Mouse (Mus musculus): ENCODE measurements at regions not wholly inside any gene's neighbourhood (a gene's known extent, or its start where the extent isn't known, plus 50 kb on each side); places are given as distances from the start of the nearest gene placed in this dataset.

DNA sequence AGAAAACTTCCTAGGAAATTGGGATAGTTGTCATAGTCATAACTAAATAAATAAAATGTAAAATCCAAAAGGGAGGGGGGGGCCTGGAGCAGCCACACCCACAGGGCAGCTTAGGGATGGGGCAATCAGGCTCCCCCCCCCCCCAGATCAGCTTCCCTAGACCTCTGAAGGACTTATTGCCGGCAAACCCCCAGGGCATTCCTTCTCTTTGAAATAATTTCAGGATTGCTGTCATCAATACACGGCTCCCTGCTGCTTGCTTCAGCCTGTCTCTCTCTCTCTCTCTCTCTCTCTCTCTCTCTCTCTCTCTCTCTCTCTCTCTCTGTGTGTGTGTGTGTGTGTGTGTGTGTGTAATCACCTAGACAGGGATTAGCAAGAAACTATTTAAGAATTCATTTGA is 93.8 kb upstream of the Itga6 start:
- Histone ChIP-seq H3K4me1 (replicated peaks; ENCODE audit: control insufficient read depth, insufficient read depth, low read length) (0 out of 2 replicates have a peak, but pooled peaks cover 4% of the 10 kb centered on the region), H3K27ac (ENCODE audit: low read depth, low read length) (no peak overlapping the region), H3K27me3 (ENCODE audit: control insufficient read depth, insufficient read depth, low read length) (no peaks in the 10 kb centered on the region), H3K9me3 (ENCODE audit: control insufficient read depth, low read length) (no peaks in the 10 kb centered on the region), H3K4me3 (ENCODE audit: low read depth, low read length) (no peak overlapping the region), H3K9ac (ENCODE audit: low read depth, low read length) (no peak overlapping the region), H3K4me2 (replicated peaks; ENCODE audit: low read depth, low read length) (no peak overlapping the region), H3K36me3 (ENCODE audit: control insufficient read depth, insufficient read depth, low read length) (no peaks in the 10 kb centered on the region)
- DNase-seq (ENCODE audit: low spot score) (peak; percentile 33), ATAC-seq (ENCODE audit: low FRiP score) (no peak)
- WGBS: 16% methylated on average over 2 of the region's 2 CpGs

DNA sequence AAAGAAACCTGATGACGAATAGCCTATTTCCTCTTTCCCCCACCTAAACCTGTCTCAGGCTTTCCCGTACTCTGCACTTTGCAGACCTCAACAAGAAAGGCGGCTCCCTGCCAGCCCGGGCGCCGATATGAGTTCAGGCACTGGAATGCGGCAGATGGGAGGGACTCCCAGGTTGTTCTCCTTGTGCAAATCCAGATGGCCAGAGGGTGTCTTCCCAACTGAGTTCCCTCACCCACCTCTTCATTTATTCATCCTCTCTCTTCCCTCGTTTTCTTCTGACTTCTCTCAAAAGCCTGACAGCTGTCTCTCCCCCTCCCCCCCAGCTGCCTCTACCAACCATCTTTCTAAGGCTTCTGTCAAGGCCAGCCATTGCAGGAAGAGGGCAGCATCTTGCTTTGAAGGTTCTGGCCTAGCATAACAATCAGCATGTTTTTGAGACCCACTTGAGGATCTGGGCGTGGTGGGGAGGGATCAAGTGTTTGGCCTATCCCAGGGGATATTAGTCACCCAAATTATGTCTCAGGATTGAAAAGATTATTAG is 93.1 kb upstream of the Itga6 start:
- Histone ChIP-seq H3K4me3 (ENCODE audit: low read depth, low read length) (no peak overlapping the region), H3K4me2 (replicated peaks; ENCODE audit: low read depth, low read length) (peak overlapping the region; percentile 11; the same call in 1 of the 2 replicates), H3K9me3 (ENCODE audit: control insufficient read depth, low read length) (no peaks in the 10 kb centered on the region), H3K27ac (ENCODE audit: low read depth, low read length) (no peak overlapping the region), H3K36me3 (ENCODE audit: control insufficient read depth, insufficient read depth, low read length) (no peaks in the 10 kb centered on the region), H3K9ac (ENCODE audit: low read depth, low read length) (no peak overlapping the region), H3K4me1 (replicated peaks; ENCODE audit: control insufficient read depth, insufficient read depth, low read length) (0 out of 2 replicates have a peak, but pooled peaks cover 4% of the 10 kb centered on the region), H3K27me3 (ENCODE audit: control insufficient read depth, insufficient read depth, low read length) (no peaks in the 10 kb centered on the region)
- DNase-seq (ENCODE audit: low spot score) (peak; percentile 57), ATAC-seq (ENCODE audit: low FRiP score) (no peak)
- 16% methylated on average over 9 of the region's 9 CpGs for WGBS

DNA sequence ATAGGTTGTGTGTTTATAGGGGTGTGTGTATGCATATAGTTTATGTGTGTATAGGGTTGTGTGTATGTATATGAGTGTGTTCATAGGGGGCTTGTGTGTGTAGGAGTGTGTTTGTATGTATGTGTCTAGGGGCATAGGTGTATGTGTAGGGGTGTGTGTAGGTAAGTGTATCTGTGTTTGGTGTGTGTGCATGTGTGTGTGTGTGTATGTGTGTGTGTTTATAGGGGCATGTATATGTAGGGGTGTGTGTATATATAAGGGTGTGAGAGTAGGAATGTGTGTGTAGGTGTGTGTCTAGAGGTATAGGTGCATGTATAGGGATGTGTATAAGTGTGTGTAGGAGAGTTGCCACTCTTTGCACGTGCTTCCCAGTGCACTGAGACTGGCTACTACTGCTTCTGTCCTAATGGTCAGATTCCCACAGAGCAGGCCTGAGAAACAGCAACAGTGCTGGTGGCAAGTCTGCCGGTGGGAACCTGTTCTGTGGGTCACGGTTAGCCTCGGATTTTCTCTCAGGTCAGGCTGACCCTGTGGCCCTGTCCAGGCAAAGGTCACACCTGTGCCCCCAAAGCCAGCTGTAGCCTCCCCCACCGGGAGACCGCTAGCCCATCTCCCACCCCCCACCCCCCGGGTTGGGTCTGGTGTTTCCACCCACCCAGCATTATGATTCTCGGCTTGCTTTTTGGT is 90.5 kb upstream of the Itga6 start:
- H3K27me3 ChIP-seq (ENCODE audit: control insufficient read depth, insufficient read depth, low read length): no peaks in the 10 kb centered on the region
- H3K9me3 ChIP-seq (ENCODE audit: control insufficient read depth, low read length): no peaks in the 10 kb centered on the region
- no peak overlapping the region for H3K4me3 ChIP-seq (ENCODE audit: low read depth, low read length)
- 0 out of 2 replicates have a peak, but pooled peaks cover 4% of the 10 kb centered on the region for H3K4me1 ChIP-seq (replicated peaks; ENCODE audit: control insufficient read depth, insufficient read depth, low read length)
- no peak overlapping the region for H3K27ac ChIP-seq (ENCODE audit: low read depth, low read length)
- no peaks in the 10 kb centered on the region for H3K36me3 ChIP-seq (ENCODE audit: control insufficient read depth, insufficient read depth, low read length)
- DNase-seq (ENCODE audit: low spot score) (peak; percentile 28), ATAC-seq (ENCODE audit: low FRiP score) (0 out of 2 replicates have a peak, but pooled peaks have one; percentile 33)
- H3K4me2 ChIP-seq (replicated peaks; ENCODE audit: low read depth, low read length): no peak overlapping the region
- WGBS: 6% methylated on average over 8 of the region's 8 CpGs
- peak overlapping the region; percentile 64; the same call in 1 of the 2 replicates for H3K9ac ChIP-seq (ENCODE audit: low read depth, low read length)

DNA sequence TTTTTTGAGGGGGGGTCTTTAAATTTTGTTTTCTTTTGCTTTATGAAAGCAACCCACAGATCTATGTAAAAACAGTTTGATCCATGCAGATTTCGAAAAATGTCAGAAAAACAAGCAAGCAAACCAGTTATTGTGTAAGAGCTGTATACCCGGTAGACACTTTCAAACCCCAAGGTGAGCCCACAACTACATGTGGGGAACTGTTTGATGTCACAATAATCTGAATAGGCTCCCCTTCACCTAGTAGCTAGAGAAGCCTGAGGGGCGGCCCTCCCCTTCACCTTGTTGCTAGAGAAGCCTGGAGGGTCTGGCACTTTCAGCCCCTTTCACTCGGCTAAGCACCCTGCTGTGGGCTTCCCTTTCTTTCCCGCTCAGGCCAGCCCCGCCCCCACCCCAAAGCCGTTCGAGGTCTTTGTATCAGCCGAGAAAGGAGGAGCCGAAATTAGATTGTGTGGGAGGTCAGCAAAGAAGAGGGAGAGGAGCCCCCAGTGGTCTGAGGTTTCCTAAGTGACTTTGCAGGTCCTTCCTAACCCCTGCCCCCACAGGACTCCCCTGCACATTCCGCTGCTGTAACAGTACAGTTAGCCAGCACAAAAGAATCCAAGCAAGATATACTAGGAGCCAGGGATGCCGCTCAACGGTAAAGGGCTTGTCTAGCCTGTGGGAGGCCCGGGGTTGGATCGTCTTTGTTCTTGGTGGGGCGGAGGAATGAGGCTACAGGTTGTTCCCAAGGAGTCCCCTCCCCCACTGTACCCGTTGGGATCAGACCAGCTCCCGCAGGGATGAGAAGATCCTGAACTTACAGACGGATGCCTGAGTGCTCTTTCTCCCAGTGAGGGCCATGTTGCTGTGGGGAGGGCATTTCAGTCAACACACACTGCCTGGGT is 89.7 kb upstream of the Itga6 start:
- Histone ChIP-seq H3K27me3 (ENCODE audit: control insufficient read depth, insufficient read depth, low read length) (no peaks in the 10 kb centered on the region), H3K9ac (ENCODE audit: low read depth, low read length) (peak overlapping the region; percentile 64), H3K36me3 (ENCODE audit: control insufficient read depth, insufficient read depth, low read length) (no peaks in the 10 kb centered on the region), H3K4me2 (replicated peaks; ENCODE audit: low read depth, low read length) (peak overlapping the region; percentile 62), H3K4me1 (replicated peaks; ENCODE audit: control insufficient read depth, insufficient read depth, low read length) (0 out of 2 replicates have a peak, but pooled peaks cover 4% of the 10 kb centered on the region), H3K27ac (ENCODE audit: low read depth, low read length) (peak overlapping the region; percentile 81), H3K4me3 (ENCODE audit: low read depth, low read length) (peak overlapping the region; percentile 26), H3K9me3 (ENCODE audit: control insufficient read depth, low read length) (no peaks in the 10 kb centered on the region)
- WGBS: 2% methylated on average over 18 of the region's 19 CpGs
- ATAC-seq (ENCODE audit: low FRiP score) (peak; percentile 85), DNase-seq (ENCODE audit: low spot score) (peak; percentile 87)

DNA sequence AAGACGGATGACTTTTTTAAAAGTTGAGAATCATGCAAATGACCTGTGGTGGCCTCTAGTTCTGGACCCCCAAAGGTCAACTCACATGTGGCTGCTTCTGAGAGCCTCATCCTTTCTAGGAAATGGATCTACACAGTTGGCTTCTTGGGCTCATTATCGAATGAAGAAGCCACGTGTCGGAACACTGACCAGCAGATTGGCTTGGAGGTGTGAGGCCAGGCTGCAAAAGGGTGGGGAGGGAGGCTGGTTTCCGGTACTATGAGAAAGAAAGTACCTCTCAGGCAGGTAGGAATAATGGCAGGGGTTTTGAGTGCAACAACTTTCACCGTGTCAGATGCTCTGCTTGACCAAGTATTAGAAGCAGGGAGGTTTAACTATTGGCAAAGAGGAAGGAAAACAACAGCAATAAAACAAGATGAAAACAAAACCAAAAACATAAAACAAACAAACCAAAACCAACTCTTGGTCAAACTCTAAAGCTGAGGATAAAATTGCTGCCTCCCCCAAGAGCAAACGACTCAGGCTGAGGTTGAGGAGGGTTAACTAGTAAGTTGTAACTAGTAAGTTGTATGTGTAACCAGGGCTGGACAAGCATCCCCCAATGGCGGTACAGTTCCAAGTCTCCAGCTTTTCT is 88.7 kb upstream of the Itga6 start:
- Histone ChIP-seq H3K27me3 (ENCODE audit: control insufficient read depth, insufficient read depth, low read length) (no peaks in the 10 kb centered on the region), H3K4me2 (replicated peaks; ENCODE audit: low read depth, low read length) (no peak overlapping the region), H3K4me1 (replicated peaks; ENCODE audit: control insufficient read depth, insufficient read depth, low read length) (0 out of 2 replicates have a peak, but pooled peaks cover 2% of the 10 kb centered on the region), H3K9me3 (ENCODE audit: control insufficient read depth, low read length) (no peaks in the 10 kb centered on the region), H3K4me3 (ENCODE audit: low read depth, low read length) (no peak overlapping the region), H3K9ac (ENCODE audit: low read depth, low read length) (no peak overlapping the region), H3K27ac (ENCODE audit: low read depth, low read length) (no peak overlapping the region), H3K36me3 (ENCODE audit: control insufficient read depth, insufficient read depth, low read length) (no peaks in the 10 kb centered on the region)
- DNase-seq (ENCODE audit: low spot score) (peak; percentile 38), ATAC-seq (ENCODE audit: low FRiP score) (no peak)
- 52% methylated on average over 8 of the region's 8 CpGs for WGBS

DNA sequence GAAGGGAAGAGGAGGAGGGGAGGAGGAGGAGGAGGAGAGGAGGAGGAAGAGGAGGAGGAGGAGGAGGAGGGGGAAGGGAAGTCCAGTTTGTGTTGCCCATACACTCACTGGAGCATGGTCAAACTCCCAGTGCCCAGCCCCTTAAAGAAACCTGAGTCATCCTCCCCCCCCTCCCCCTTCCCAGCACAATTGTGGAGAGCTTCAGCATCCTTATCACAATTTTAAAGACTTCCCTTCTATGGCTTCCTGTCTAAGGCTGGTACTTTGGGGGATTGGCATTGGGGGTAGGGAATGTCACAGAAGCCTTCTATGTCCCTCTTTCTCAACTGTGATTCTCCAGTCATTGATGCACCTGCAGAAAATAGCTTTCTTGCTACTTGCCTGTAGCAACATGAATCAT is 84.0 kb upstream of the Itga6 start:
- H3K9ac ChIP-seq (ENCODE audit: low read depth, low read length): no peak overlapping the region
- H3K9me3 ChIP-seq (ENCODE audit: control insufficient read depth, low read length): no peaks in the 10 kb centered on the region
- DNase-seq (ENCODE audit: low spot score) (no peak), ATAC-seq (ENCODE audit: low FRiP score) (no peak)
- no peaks in the 10 kb centered on the region for H3K27me3 ChIP-seq (ENCODE audit: control insufficient read depth, insufficient read depth, low read length)
- H3K27ac ChIP-seq (ENCODE audit: low read depth, low read length): no peak overlapping the region
- no peaks in the 10 kb centered on the region for H3K36me3 ChIP-seq (ENCODE audit: control insufficient read depth, insufficient read depth, low read length)
- H3K4me1 ChIP-seq (replicated peaks; ENCODE audit: control insufficient read depth, insufficient read depth, low read length): no peaks in the 10 kb centered on the region
- no peak overlapping the region for H3K4me3 ChIP-seq (ENCODE audit: low read depth, low read length)
- H3K4me2 ChIP-seq (replicated peaks; ENCODE audit: low read depth, low read length): no peak overlapping the region

DNA sequence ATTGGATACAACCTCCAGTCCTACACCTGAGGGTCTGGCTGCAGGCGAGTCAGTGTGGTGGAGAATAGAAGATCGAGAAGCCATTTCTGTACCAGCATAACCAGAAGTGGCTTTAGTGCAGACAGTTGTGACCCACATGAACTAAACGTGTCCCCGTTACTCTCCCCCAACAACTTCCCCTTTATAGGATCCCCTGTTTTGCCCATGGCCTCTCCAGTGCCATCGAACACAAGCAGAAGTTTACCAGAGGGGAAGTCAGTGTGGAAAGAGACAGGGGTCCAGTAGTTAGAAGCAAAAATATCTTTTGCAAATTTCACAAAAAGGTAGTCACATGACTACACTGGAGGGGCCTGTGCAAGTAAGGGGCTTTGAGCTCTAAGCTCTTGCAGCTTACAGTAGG is 83.4 kb upstream of the Itga6 start:
- Histone ChIP-seq H3K9ac (ENCODE audit: low read depth, low read length) (no peak overlapping the region), H3K27ac (ENCODE audit: low read depth, low read length) (no peak overlapping the region), H3K36me3 (ENCODE audit: control insufficient read depth, insufficient read depth, low read length) (no peaks in the 10 kb centered on the region), H3K4me3 (ENCODE audit: low read depth, low read length) (no peak overlapping the region), H3K4me1 (replicated peaks; ENCODE audit: control insufficient read depth, insufficient read depth, low read length) (no peaks in the 10 kb centered on the region), H3K9me3 (ENCODE audit: control insufficient read depth, low read length) (no peaks in the 10 kb centered on the region), H3K4me2 (replicated peaks; ENCODE audit: low read depth, low read length) (no peak overlapping the region), H3K27me3 (ENCODE audit: control insufficient read depth, insufficient read depth, low read length) (no peaks in the 10 kb centered on the region)
- DNase-seq (ENCODE audit: low spot score) (no peak), ATAC-seq (ENCODE audit: low FRiP score) (no peak)
- 91% methylated on average over 5 of the region's 5 CpGs for WGBS

DNA sequence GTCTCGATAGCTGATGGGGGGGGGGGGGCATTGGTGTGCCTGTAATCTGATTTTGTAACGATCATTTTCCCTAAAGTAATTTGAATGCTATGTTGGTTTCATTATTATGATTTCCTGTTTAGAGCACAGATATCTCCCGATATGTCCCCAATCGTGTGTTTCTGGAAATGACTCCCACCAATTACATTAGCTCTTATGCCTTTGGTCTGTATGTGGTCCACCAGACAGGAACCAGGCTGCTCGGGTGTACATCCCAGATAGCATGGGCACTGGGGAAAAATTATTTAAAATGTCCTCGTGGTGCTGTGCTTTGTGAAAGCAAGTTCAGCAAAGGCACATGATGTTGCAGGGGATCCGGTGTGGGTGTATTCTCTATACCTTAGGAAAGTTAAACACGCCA is 82.0 kb upstream of the Itga6 start:
- 91% methylated on average over 8 of the region's 8 CpGs for WGBS
- Histone ChIP-seq H3K27me3 (ENCODE audit: control insufficient read depth, insufficient read depth, low read length) (no peaks in the 10 kb centered on the region), H3K27ac (ENCODE audit: low read depth, low read length) (no peak overlapping the region), H3K4me1 (replicated peaks; ENCODE audit: control insufficient read depth, insufficient read depth, low read length) (no peaks in the 10 kb centered on the region), H3K4me2 (replicated peaks; ENCODE audit: low read depth, low read length) (no peak overlapping the region), H3K9me3 (ENCODE audit: control insufficient read depth, low read length) (no peaks in the 10 kb centered on the region), H3K36me3 (ENCODE audit: control insufficient read depth, insufficient read depth, low read length) (no peaks in the 10 kb centered on the region), H3K4me3 (ENCODE audit: low read depth, low read length) (no peak overlapping the region), H3K9ac (ENCODE audit: low read depth, low read length) (no peak overlapping the region)
- DNase-seq (ENCODE audit: low spot score) (no peak), ATAC-seq (ENCODE audit: low FRiP score) (no peak)

Data from hindbrain, embryonic 11.5 days (tissue).